Mouse (Mus musculus): Measurements from ENCODE around the gene Hunk.

- TF ChIP-seq POLR2AphosphoS2 (IDR thresholded peaks at IDR 0.05; ENCODE audit: insufficient read length, low read depth) (no peak), POLR2A (IDR thresholded peaks at IDR 0.05; ENCODE audit: insufficient read length, low read depth) (no peak), MYOD1 (IDR thresholded peaks at IDR 0.05; ENCODE audit: control insufficient read depth in 1 of 3, insufficient read length in 2 of 3, low read depth in 2 of 3) (no peak)
These were observed 133.0 kb downstream of the Hunk start for GRCm38 (mm10) chr16:90518732-90519295.
